Mouse (Mus musculus): Measurements from ENCODE around the gene Abhd15. TPM values are rescaled to one million over a fixed set of nuclear protein-coding genes. Genes with fewer than 3 reads are reported as not detected.
"Not testable (repeated sequence)": the region's sequence is repeated elsewhere in the genome, so short reads cannot be mapped to it uniquely, and the experiment has no call there.

The Abhd15 gene
- total RNA-seq, 2 experiments from 2014 or later, result 1.9 to 2.4 TPM

GRCm38 (mm10) chr11:77511336-77511735 lies 3.6 kb upstream of the Abhd15 start:
- DNase-seq (ENCODE audit: low spot score in 2 of 2), result no peak

GRCm38 (mm10) chr11:77512891-77513810 lies 1.8 kb upstream of the Abhd15 start:
- peak; percentile 59 to 76 for DNase-seq (ENCODE audit: low spot score in 2 of 2)

- DNase-seq (ENCODE audit: low spot score in 2 of 2), result no peak
Observed at GRCm38 (mm10) chr11:77513811-77514170, 1.1 kb upstream of the Abhd15 start.

- no peak for DNase-seq (ENCODE audit: low spot score in 2 of 2)
Observed at GRCm38 (mm10) chr11:77514281-77514831, 565 bp upstream of the Abhd15 start.

GRCm38 (mm10) chr11:77515637-77516552 lies 974 bp downstream of the Abhd15 start, which contains the start of gene Trp53i13:
Gene Trp53i13, minus strand, starts transcription at chr11:77515980.
- DNase-seq (ENCODE audit: low spot score in 2 of 2), result no peak

- no peak for DNase-seq (ENCODE audit: low spot score in 2 of 2)
Observed at GRCm38 (mm10) chr11:77516553-77517425, 1.9 kb downstream of the Abhd15 start.

- no peak for DNase-seq (ENCODE audit: low spot score in 2 of 2)
Observed at GRCm38 (mm10) chr11:77518051-77518798, 3.3 kb downstream of the Abhd15 start.

GRCm38 (mm10) chr11:77519043-77519442 lies 4.1 kb downstream of the Abhd15 start, which contains the start of gene Gm10392:
Gene Gm10392, minus strand, starts transcription at chr11:77519198.
- DNase-seq (ENCODE audit: low spot score in 2 of 2), result no peak

- DNase-seq (ENCODE audit: low spot score in 2 of 2), result no peak
Observed at GRCm38 (mm10) chr11:77520601-77521529, 5.9 kb downstream of the Abhd15 start.

GRCm38 (mm10) chr11:77525804-77526486 lies 11.0 kb downstream of the Abhd15 start:
- no peak for DNase-seq (ENCODE audit: low spot score in 2 of 2)

GRCm38 (mm10) chr11:77528420-77528819 lies 13.5 kb downstream of the Abhd15 start:
- not testable (repeated sequence) for DNase-seq (ENCODE audit: low spot score in 2 of 2)

GRCm38 (mm10) chr11:77529644-77530043 lies 14.7 kb downstream of the Abhd15 start:
- DNase-seq (ENCODE audit: low spot score in 2 of 2), result no peak

GRCm38 (mm10) chr11:77530862-77531261 lies 15.9 kb downstream of the Abhd15 start:
- DNase-seq (ENCODE audit: low spot score in 2 of 2), result no peak

- DNase-seq (ENCODE audit: low spot score in 2 of 2), result no peak
Observed at GRCm38 (mm10) chr11:77532202-77532846, 17.4 kb downstream of the Abhd15 start.

- DNase-seq (ENCODE audit: low spot score in 2 of 2), result no peak
Observed at GRCm38 (mm10) chr11:77545261-77545660, 30.3 kb downstream of the Abhd15 start.

- DNase-seq (ENCODE audit: low spot score in 2 of 2), result no peak
Observed at GRCm38 (mm10) chr11:77585201-77585600, 70.3 kb downstream of the Abhd15 start.

Data from layer of hippocampus, postnatal 14 days (tissue).